Mouse (Mus musculus) retina, adult 2 months (tissue): ENCODE measurements at regions not wholly inside any gene's neighbourhood (a gene's known extent, or its start where the extent isn't known, plus 50 kb on each side); places are given as distances from the start of the nearest gene placed in this dataset.

Source experiments
- DNase-seq: peaks from one replicate; pipeline ENCODE4 v3.0.0-alpha.2; 2012; ENCODE audit warnings: low read depth, low spot score

GRCm38 (mm10) chr14:106365624-106366118, 259.7 kb downstream of the Trim52 start:
- no peak for DNase-seq

DNA sequence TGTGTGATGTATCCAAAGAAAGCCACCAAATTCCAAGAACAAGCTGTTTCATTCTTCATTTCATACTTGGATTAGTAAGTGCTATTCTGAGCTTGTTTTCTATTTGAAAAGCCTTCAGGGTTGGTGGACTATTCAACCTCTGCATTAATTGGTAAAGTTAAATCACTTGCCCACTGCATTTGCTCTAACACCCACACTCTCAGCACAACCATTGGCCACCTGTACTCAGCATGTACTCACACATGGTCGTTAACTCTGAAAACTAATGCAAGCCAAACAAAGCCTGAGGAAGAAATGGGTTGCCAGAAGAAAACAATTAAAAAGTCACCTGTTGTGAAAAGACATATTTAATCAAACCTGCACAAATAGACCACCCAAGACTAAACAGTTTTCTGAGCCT, 267.5 kb downstream of the Trim52 start:
- no peak for DNase-seq

GRCm38 (mm10) chr14:106379645-106380044, 273.6 kb downstream of the Trim52 start:
- no peak for DNase-seq

DNA sequence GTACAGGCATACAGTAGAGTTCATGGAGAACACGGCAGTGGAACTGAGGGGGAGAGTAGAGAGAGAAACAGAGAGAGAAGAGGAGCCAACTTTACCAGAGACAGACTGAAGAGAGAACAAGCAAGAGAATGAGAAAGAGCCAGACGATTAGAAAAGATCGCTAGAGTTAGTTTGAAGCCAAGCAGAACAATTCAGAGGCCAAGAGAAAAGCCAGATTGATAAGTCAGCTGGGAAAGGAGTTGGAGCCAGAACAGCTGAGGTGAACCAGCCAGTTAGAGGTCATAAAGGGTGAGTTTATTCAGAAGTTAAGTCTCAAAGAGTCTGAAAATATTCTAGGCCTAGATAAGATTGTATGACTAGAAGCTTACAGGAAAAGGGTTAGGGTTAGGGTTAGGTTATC, 281.7 kb downstream of the Trim52 start:
- DNase-seq = no peak

- no peak for DNase-seq
Measured at GRCm38 (mm10) chr14:106390546-106390945, 284.5 kb downstream of the Trim52 start.

GRCm38 (mm10) chr14:106393978-106394377, 288.0 kb downstream of the Trim52 start:
- DNase-seq = no peak

GRCm38 (mm10) chr14:106412917-106413558, 307.0 kb downstream of the Trim52 start:
- no peak for DNase-seq

GRCm38 (mm10) chr14:106424714-106425113, 318.7 kb downstream of the Trim52 start:
- DNase-seq = no peak

DNA sequence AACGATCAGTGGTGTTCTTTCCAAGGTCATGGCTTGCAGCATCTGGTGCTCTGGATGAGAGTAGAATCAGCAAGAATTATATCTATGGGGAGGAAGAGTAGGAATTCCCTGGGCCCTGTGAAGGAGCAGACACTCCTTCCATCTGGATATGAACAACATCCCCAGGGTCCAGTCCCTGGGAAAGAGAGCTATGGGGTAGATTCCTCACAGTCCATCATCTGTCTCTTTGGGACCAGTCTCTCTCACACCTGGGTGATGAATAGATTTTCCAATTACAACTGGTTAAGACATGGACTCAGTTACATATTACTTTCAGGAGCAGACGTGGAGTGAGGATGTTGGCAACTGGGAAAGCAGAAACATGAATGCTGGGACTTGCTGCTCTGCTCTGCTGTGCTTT, 322.6 kb downstream of the Trim52 start:
- DNase-seq = no peak

DNA sequence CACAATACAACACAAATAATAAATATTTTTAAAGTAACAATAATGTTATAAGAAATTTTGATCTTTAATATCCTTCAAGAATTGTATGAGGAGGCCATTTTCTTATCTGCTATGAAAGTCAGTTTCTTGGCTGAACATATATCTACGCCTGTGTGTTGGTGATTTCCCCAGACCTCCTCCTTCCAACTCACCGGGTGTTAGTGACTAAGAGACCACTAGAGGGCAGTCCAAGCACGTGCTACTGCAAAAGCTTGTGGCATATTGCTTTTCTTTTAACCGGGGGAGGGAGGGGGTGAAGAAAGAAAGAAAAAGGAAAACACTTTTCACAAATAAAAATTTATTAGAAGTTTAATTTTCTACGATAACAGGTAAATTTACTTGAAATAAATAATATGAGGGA, 333.3 kb downstream of the Trim52 start:
- DNase-seq = peak; percentile 13

- no peak for DNase-seq
Measured at GRCm38 (mm10) chr14:106489074-106489473, 383.1 kb downstream of the Trim52 start.

DNA sequence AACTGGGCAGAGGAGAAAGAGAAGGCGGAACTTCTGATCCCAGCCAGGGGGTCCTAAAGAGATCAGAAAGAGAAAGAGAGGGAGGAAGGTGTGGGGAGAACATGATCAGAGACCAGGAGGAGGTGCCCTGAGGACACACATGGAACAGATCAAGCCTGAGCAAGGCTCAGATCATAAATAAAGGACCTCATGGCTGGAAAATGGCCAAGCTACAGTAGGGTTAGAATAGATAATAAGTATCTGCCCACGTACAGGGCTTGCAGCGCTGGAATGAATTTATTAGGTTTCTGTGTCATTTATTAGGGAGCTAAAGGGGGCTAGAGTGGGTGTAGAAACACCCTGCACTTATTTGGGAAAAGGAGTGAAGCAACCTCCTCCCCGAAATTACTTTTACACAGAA, 385.4 kb downstream of the Trim52 start:
- DNase-seq = no peak

GRCm38 (mm10) chr14:106500344-106501135, 394.5 kb downstream of the Trim52 start:
- DNase-seq = peak; percentile 29

DNA sequence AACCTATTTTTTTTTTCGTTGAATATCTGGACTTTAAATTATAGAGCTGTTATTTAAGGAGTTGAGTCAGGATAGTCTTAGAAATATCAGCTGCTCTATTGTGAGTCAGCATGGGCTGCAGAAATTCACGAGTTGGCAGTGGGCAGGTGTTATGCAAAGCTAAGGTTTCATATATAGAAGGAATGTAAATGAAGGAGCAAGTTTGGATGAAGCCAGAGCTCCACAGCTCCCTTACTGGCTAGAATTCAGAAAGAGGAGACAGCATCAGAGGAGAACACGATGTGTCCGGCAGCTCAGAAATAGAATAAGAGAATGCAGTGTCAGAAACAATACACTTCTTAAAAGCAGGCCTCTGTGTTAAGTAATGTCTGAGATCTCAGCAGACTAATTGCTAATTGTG, 400.9 kb downstream of the Trim52 start:
- DNase-seq = no peak

DNA sequence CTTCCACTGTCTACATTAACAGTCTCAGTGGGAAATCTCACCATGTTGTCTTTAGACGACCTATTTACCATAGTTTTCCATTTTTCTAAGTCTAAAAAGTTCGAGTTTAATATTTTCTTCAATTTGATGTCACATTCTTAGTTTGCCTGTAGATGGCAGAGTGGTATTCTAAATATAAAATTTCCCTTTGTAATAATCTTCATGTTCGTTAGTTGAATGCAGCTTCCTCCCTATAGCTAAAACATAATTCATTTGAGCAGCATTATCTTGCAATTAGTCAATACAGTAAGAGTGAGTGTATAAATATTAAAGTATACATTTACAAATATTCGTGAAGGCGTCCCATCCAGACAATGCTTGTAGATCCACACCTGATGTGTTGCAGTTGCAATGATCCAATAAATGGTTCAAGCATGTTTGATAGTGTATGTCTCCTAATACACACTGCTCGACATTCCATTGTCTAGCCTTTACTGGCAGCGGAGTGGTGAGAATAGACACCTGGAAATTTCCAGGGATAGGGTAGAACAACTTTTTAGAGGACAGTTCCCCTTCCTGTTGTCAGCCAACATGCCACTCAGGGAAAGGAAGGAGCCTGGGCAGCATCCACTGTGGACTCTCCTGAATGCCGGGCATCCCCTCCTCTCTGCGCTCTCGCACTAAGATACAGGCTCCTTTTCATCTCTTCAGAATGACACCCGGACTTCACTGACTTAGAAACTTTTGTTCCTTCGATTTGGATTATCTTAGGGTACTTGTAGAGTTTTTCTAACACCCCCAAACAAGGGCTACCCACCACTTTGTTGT, 412.8 kb downstream of the Trim52 start:
- DNase-seq = no peak

- no peak for DNase-seq
Measured at GRCm38 (mm10) chr14:106520808-106521207, 414.8 kb downstream of the Trim52 start.

DNA sequence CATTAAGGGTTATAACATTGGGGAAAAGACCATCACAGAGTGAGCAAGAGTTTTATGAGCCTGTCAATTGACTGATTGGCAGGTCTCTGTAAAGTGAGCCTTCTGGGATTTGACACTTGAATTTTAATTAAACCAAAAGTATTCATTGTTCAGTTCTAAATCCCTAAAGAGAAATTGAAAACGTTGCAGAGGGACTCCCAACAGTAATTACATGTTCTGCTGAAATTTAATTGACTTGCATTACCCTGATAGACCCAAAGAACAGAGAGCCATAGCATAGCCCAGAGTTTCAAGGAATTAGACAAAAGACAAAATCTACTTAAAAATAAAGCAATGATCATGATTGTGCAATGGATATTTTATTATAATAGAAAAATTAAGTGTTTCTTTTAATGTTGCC, 444.2 kb downstream of the Trim52 start:
- DNase-seq = no peak

DNA sequence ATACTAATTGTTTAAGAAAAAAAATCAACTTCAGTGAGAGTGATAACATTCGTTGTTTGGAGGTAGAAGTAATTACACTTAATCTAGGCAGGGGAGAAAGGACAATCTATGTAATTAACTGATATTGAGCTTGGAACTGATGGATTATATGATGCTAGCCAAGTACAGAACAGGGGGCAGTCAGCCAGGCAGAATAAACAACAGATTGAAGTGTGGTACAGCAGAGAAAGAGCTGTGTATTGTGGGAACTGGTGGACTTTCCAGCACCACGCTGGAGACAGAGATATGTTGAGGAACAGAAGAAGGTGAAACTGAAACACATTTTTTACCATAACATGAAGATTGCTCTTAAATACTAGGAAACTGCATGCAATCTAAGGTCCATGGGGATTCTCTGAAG, 473.3 kb downstream of the Trim52 start:
- DNase-seq = no peak

DNA sequence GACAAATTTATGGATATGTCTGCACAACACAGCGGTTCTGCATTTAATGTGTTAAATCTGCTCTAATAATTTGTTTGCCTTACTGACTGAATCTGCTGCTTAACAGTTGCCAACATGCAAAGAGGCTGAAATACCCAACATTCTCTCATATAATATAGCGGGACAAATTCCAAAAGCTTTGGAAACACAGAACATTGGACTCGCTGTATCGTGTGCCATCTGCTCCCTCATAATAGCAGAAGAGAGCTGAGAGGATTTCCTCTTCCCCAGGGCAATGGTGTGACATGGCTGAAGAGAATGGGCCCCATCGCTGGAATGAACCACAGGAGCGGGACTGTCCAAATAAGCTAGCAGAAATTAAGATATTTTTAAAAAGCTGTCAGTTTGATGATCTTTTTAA, 475.9 kb downstream of the Trim52 start:
- DNase-seq = peak; percentile 1

GRCm38 (mm10) chr14:106593352-106593751, 487.4 kb downstream of the Trim52 start:
- DNase-seq = no peak

DNA sequence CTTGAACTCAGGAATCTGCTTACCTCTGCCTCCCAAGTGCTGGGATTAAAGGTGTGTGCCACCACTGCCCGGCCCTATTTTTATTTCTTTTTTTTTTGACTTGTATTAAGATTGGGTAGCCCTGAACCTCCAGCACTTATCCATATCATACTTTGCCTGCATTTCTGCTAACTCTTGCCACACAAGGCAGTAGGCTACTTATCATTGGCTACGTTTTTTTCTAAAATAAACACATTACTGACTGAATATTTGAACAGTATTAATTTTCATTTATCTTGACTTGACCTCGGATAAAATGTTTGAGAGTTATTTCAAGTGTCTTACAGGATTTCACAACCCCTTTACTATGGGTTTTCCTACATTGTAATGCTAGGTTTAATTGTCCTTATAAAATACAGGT, 488.0 kb downstream of the Trim52 start:
- no peak for DNase-seq

- peak; percentile 8 for DNase-seq
Measured at GRCm38 (mm10) chr14:106607041-106607440, 501.0 kb downstream of the Trim52 start.
